In genomic region chr4:149988301-149988700, GRCm38 (mm10) we compare ENCODE assay signal across 8 mouse cellular contexts. TPM values are rescaled to one million over a fixed set of nuclear protein-coding genes. Genes with fewer than 3 reads are reported as not detected.
DNase-seq lines count a peak whose midpoint lies in the region; ATAC-seq and TF ChIP-seq lines count a peak whose summit lies in the region.

No protein-coding gene starts in this region.

- no peak overlapping the region for H3K27ac ChIP-seq in heart, embryonic 12.5 days (ENCODE audit: poor library complexity, severe bottlenecking)
- H3K27ac ChIP-seq in embryonic facial prominence, embryonic 10.5 days (replicated peaks) = peak overlapping the region; percentile 8; the same call in 1 of the 2 replicates
- peak overlapping the region; percentile 69 for H3K27ac ChIP-seq in hindbrain, embryonic 14.5 days
- no peak overlapping the region for H3K27ac ChIP-seq in midbrain, embryonic 10.5 days (replicated peaks)
- H3K27ac ChIP-seq in thymus, adult 2 months (ENCODE audit: control insufficient read depth, insufficient read depth, low read length) = no peak overlapping the region

- H3K4me3 ChIP-seq in heart, embryonic 12.5 days = peak overlapping the region; percentile 36; the same call in 1 of the 2 replicates
- H3K4me3 ChIP-seq in embryonic facial prominence, embryonic 10.5 days = peak overlapping the region; percentile 46; the same call in 1 of the 2 replicates
- H3K4me3 ChIP-seq in hindbrain, embryonic 14.5 days (replicated peaks; ENCODE audit: low read length) = 0 out of 2 replicates have a peak overlapping the region, but pooled peaks have one; percentile 10
- H3K4me3 ChIP-seq in midbrain, embryonic 10.5 days = peak overlapping the region; percentile 43; the same call in 1 of the 2 replicates
- no peak overlapping the region for H3K4me3 ChIP-seq in thymus, adult 2 months (ENCODE audit: control insufficient read depth, insufficient read depth, low read length)

- H3K9ac ChIP-seq in heart, embryonic 12.5 days = peak overlapping the region; percentile 57
- peak overlapping the region; percentile 51 for H3K9ac ChIP-seq in hindbrain, embryonic 14.5 days

- H3K4me1 ChIP-seq in heart, embryonic 12.5 days (replicated peaks) = peaks cover 28% of the 10 kb centered on the region
- peaks cover 35% of the 10 kb centered on the region for H3K4me1 ChIP-seq in embryonic facial prominence, embryonic 10.5 days
- peaks cover 22% of the 10 kb centered on the region for H3K4me1 ChIP-seq in hindbrain, embryonic 14.5 days (replicated peaks; ENCODE audit: control insufficient read depth, insufficient read depth, low read length)
- H3K4me1 ChIP-seq in midbrain, embryonic 10.5 days = peaks cover 33% of the 10 kb centered on the region
- peaks cover 32% of the 10 kb centered on the region for H3K4me1 ChIP-seq in thymus, adult 2 months (replicated peaks; ENCODE audit: control insufficient read depth, insufficient read depth, low read length)

- H3K9me3 ChIP-seq in heart, embryonic 12.5 days (replicated peaks) = no peaks in the 10 kb centered on the region
- no peaks in the 10 kb centered on the region for H3K9me3 ChIP-seq in embryonic facial prominence, embryonic 10.5 days
- H3K9me3 ChIP-seq in hindbrain, embryonic 14.5 days (ENCODE audit: control insufficient read depth, low read length) = no peaks in the 10 kb centered on the region
- H3K9me3 ChIP-seq in midbrain, embryonic 10.5 days (replicated peaks) = no peaks in the 10 kb centered on the region

- no peak for TF ChIP-seq POLR2A in thymus, adult 2 months (IDR thresholded peaks at IDR 0.05; ENCODE audit: control insufficient read depth, extremely low read depth, insufficient read depth, low read length, poor library complexity)

- WGBS in heart, embryonic 12.5 days = 68% methylated on average over 6 of the region's 6 CpGs
- WGBS in embryonic facial prominence, embryonic 10.5 days = 66% methylated on average over 6 of the region's 6 CpGs
- 68% methylated on average over 6 of the region's 6 CpGs for whole genome bisulfite sequencing in hindbrain, embryonic 14.5 days
- 79% methylated on average over 6 of the region's 6 CpGs for WGBS in midbrain, embryonic 10.5 days
- WGBS in thymus, adult 2 months = 94% methylated on average over 6 of the region's 6 CpGs

- peak overlapping the region; percentile 74 for H3K4me2 ChIP-seq in heart, embryonic 12.5 days
- H3K4me2 ChIP-seq in hindbrain, embryonic 14.5 days (replicated peaks) = peak overlapping the region; percentile 51

- H3K36me3 ChIP-seq in heart, embryonic 12.5 days = peaks cover under 1% of the 10 kb centered on the region
- H3K36me3 ChIP-seq in embryonic facial prominence, embryonic 10.5 days (replicated peaks) = no peaks in the 10 kb centered on the region
- no peaks in the 10 kb centered on the region for H3K36me3 ChIP-seq in hindbrain, embryonic 14.5 days (replicated peaks; ENCODE audit: control insufficient read depth, insufficient read depth)
- no peaks in the 10 kb centered on the region for H3K36me3 ChIP-seq in midbrain, embryonic 10.5 days
- H3K36me3 ChIP-seq in thymus, adult 2 months (ENCODE audit: control insufficient read depth, insufficient read depth, low read length) = no peaks in the 10 kb centered on the region; the same call in 1 of the 2 replicates

- no peak for ATAC-seq in heart, embryonic 12.5 days (ENCODE audit: insufficient number of reproducible peaks, low FRiP score)
- ATAC-seq in hindbrain, embryonic 14.5 days (ENCODE audit: low FRiP score) = no peak

- TF ChIP-seq CTCF in thymus, adult 2 months (IDR thresholded peaks at IDR 0.05; ENCODE audit: borderline replicate concordance, control insufficient read depth, extremely low read depth, insufficient read depth, low read length, poor library complexity) = no peak

- H3K27me3 ChIP-seq in heart, embryonic 12.5 days (replicated peaks) = no peaks in the 10 kb centered on the region
- peaks cover 53% of the 10 kb centered on the region for H3K27me3 ChIP-seq in embryonic facial prominence, embryonic 10.5 days (replicated peaks; ENCODE audit: low read depth, poor library complexity, severe bottlenecking)
- H3K27me3 ChIP-seq in hindbrain, embryonic 14.5 days (ENCODE audit: control insufficient read depth, insufficient read depth, low read length) = no peaks in the 10 kb centered on the region
- H3K27me3 ChIP-seq in midbrain, embryonic 10.5 days (ENCODE audit: low read depth, poor library complexity, severe bottlenecking) = peaks cover 46% of the 10 kb centered on the region
- H3K27me3 ChIP-seq in thymus, adult 2 months (ENCODE audit: control insufficient read depth, insufficient read depth, low read length) = no peaks in the 10 kb centered on the region

- DNase-seq in heart, adult 8-10 months (ENCODE audit: low spot score) = no peak
- DNase-seq in embryonic facial prominence, embryonic 10.5 days (ENCODE audit: low spot score) = no peak
- DNase-seq in hindbrain, embryonic 14.5 days (ENCODE audit: low spot score) = no peak
- no peak for DNase-seq in midbrain, embryonic 10.5 days (ENCODE audit: low spot score)
- no peak for DNase-seq in thymus, adult 2 months
- DNase-seq in frontal cortex, postnatal 36 days (ENCODE audit: low spot score in 2 of 2) = no peak
- DNase-seq in embryo, embryonic 10 days (ENCODE audit: low spot score) = no peak

RNA-seq across cellular contexts. Expression of gene H6pd, which starts 20.5 kb away (rescaled TPM):
- 11.4 and 12.7 TPM in 2 replicates for polyA plus RNA-seq in heart, embryonic 12.5 days (2016; fragmentation: Nextera tagmentation; extraction: Ambion mirVana)
- 10 to 100 TPM; 37.5 to 44.8 (median 41.2) TPM for total RNA-seq in heart, adult 8-10 months (2022)
- 4.9 and 5.3 TPM in 2 replicates for polyA plus RNA-seq in embryonic facial prominence, embryonic 10.5 days (2016; fragmentation: Nextera tagmentation; extraction: Ambion mirVana)
- polyA plus RNA-seq in hindbrain, embryonic 14.5 days (2014; fragmentation: Nextera tagmentation; extraction: Ambion mirVana) = 3.1 and 3.2 TPM in 2 replicates
- 3.7 and 4.0 TPM in 2 replicates for polyA plus RNA-seq in midbrain, embryonic 10.5 days (2016; fragmentation: Nextera tagmentation; extraction: Ambion mirVana)
- 138 and 152 TPM in 2 replicates for polyA plus RNA-seq in thymus, adult 2 months (2012; rRNA removed)

RNA-seq across cellular contexts. Expression of gene Spsb1, which starts 33.5 kb away (rescaled TPM):
- polyA plus RNA-seq in heart, embryonic 12.5 days (2016; fragmentation: Nextera tagmentation; extraction: Ambion mirVana) = 5.4 and 5.7 TPM in 2 replicates
- 10 to 100 TPM; 24.7 to 43.0 (median 31.0) TPM for total RNA-seq in heart, adult 8-10 months (2022)
- 16.7 and 21.4 TPM in 2 replicates for polyA plus RNA-seq in embryonic facial prominence, embryonic 10.5 days (2016; fragmentation: Nextera tagmentation; extraction: Ambion mirVana)
- polyA plus RNA-seq in hindbrain, embryonic 14.5 days (2014; fragmentation: Nextera tagmentation; extraction: Ambion mirVana) = 7.0 and 7.2 TPM in 2 replicates
- polyA plus RNA-seq in midbrain, embryonic 10.5 days (2016; fragmentation: Nextera tagmentation; extraction: Ambion mirVana) = 8.3 and 8.7 TPM in 2 replicates
- 28.5 and 30.4 TPM in 2 replicates for polyA plus RNA-seq in thymus, adult 2 months (2012; rRNA removed)

Comparison
In these comparisons a context has a peak if more than half of its experiments do, and no peak if none do; other contexts are left out.
1. H3K27ac ChIP-seq: peak in embryonic facial prominence, embryonic 10.5 days (single experiment) and hindbrain, embryonic 14.5 days (single experiment); none in heart, embryonic 12.5 days (single experiment), midbrain, embryonic 10.5 days (single experiment) and thymus, adult 2 months (single experiment).
2. RNA of gene H6pd, which starts 20.5 kb away (polyA plus RNA-seq): 138 to 152 TPM in thymus, adult 2 months; 11.4 to 12.7 TPM in heart, embryonic 12.5 days, 4.9 to 5.3 TPM in embryonic facial prominence, embryonic 10.5 days, 3.7 to 4.0 TPM in midbrain, embryonic 10.5 days and 3.1 to 3.2 TPM in hindbrain, embryonic 14.5 days; every median in the first group is over 10 times any median in the second.